Mouse (Mus musculus): ENCODE measurements around the gene Trap1a. TPM values are rescaled to one million over a fixed set of nuclear protein-coding genes. Genes with fewer than 3 reads are reported as not detected.
"Not testable (repeated sequence)": the region's sequence is repeated elsewhere in the genome, so short reads cannot be mapped to it uniquely, and the experiment has no call there.

Trap1a gene
- polyA plus RNA-seq (2015; fragmentation: Nextera tagmentation; extraction: Ambion mirVana), result not detected in 2 replicates

GRCm38 (mm10) chrX:139333263-139333994, at the start of gene Trap1a:
TSS of gene Trap1a (plus strand) at chrX:139333683.
- DNase-seq (ENCODE audit: low spot score), result no peak

GRCm38 (mm10) chrX:139293114-139293513, 40.4 kb upstream of the Trap1a start:
- DNase-seq (ENCODE audit: low spot score), result no peak

- DNase-seq (ENCODE audit: low spot score), result no peak
These were observed 38.2 kb upstream of the Trap1a start for GRCm38 (mm10) chrX:139295325-139295724.

- not testable (repeated sequence) for DNase-seq (ENCODE audit: low spot score)
These were observed 16.1 kb upstream of the Trap1a start for GRCm38 (mm10) chrX:139317356-139317755.

GRCm38 (mm10) chrX:139332583-139332982, 900 bp upstream of the Trap1a start:
- DNase-seq (ENCODE audit: low spot score), result no peak

- DNase-seq (ENCODE audit: low spot score), result no peak
These were observed 1.3 kb downstream of the Trap1a start for GRCm38 (mm10) chrX:139334504-139335418.

GRCm38 (mm10) chrX:139335419-139336074, 2.1 kb downstream of the Trap1a start:
- no peak for DNase-seq (ENCODE audit: low spot score)

GRCm38 (mm10) chrX:139339553-139339952, 6.1 kb downstream of the Trap1a start:
- no peak for DNase-seq (ENCODE audit: low spot score)

GRCm38 (mm10) chrX:139341185-139341584, 7.7 kb downstream of the Trap1a start:
- DNase-seq (ENCODE audit: low spot score), result no peak

- DNase-seq (ENCODE audit: low spot score), result no peak
These were observed 18.8 kb downstream of the Trap1a start for GRCm38 (mm10) chrX:139352192-139352772.

- DNase-seq (ENCODE audit: low spot score), result no peak
These were observed 24.3 kb downstream of the Trap1a start for GRCm38 (mm10) chrX:139357639-139358260.

GRCm38 (mm10) chrX:139358361-139358760, 24.9 kb downstream of the Trap1a start:
- no peak for DNase-seq (ENCODE audit: low spot score)

- no peak for DNase-seq (ENCODE audit: low spot score)
These were observed 33.5 kb downstream of the Trap1a start for GRCm38 (mm10) chrX:139366837-139367528.

GRCm38 (mm10) chrX:139367529-139367908, 34.0 kb downstream of the Trap1a start:
- DNase-seq (ENCODE audit: low spot score), result no peak

- no peak for DNase-seq (ENCODE audit: low spot score)
These were observed 35.6 kb downstream of the Trap1a start for GRCm38 (mm10) chrX:139369122-139369521.

- DNase-seq (ENCODE audit: low spot score), result no peak
These were observed 39.2 kb downstream of the Trap1a start for GRCm38 (mm10) chrX:139372665-139373064.
